Mouse (Mus musculus) common myeloid progenitor, adult 5-6 weeks (primary cell): ENCODE measurements around the gene Atg2a. TPM values are rescaled to one million over a fixed set of nuclear protein-coding genes. Genes with fewer than 3 reads are reported as not detected.

Experiments used
- ATAC-seq: replicated peaks from 2 replicates; pipeline ENCODE4 v1.8.0; 2016; ENCODE audit warnings: low read depth, mild to moderate bottlenecking, moderate TSS enrichment, inconsistent platforms; ENCODE audit not compliant: poor library complexity, severe bottlenecking
- total RNA-seq: library from RNA; stranded (forward); fragments of 200-1000, 187-1606 nt; gene quantifications from 2 replicates; pipeline ENCODE4 v1.2.3, GENCODE M21; 2017

The Atg2a gene
- total RNA-seq, 1 experiment from 2014 or later: 10.7 TPM

GRCm38 (mm10) chr19:6273998-6274608, 32.6 kb downstream of the Atg2a start:
- ATAC-seq: no peak

- ATAC-seq: peak; percentile 35
Measured at GRCm38 (mm10) chr19:6275740-6276389, 34.4 kb downstream of the Atg2a start.

GRCm38 (mm10) chr19:6276426-6277421, 35.3 kb downstream of the Atg2a start, which contains the start of gene Ehd1:
TSS of gene Ehd1 (plus strand) at chr19:6276725.
- peak; percentile 91 for ATAC-seq

GRCm38 (mm10) chr19:6277661-6278438, 36.4 kb downstream of the Atg2a start:
- peak; percentile 16; the same call in 1 of the 2 replicates for ATAC-seq

GRCm38 (mm10) chr19:6278439-6279073, 37.1 kb downstream of the Atg2a start:
- no peak for ATAC-seq

- ATAC-seq: no peak
Measured at GRCm38 (mm10) chr19:6279481-6280144, 38.1 kb downstream of the Atg2a start.

- no peak for ATAC-seq
Measured at GRCm38 (mm10) chr19:6280554-6280953, 39.1 kb downstream of the Atg2a start.

- ATAC-seq: no peak
Measured at GRCm38 (mm10) chr19:6281122-6282020, 39.9 kb downstream of the Atg2a start.

GRCm38 (mm10) chr19:6283001-6283400, 41.5 kb downstream of the Atg2a start:
- no peak for ATAC-seq

GRCm38 (mm10) chr19:6284502-6284901, 43.0 kb downstream of the Atg2a start:
- ATAC-seq: peak; percentile 82

GRCm38 (mm10) chr19:6285226-6285625, 43.8 kb downstream of the Atg2a start:
- ATAC-seq: no peak

- 0 out of 2 replicates have a peak, but pooled peaks have one; percentile 6 for ATAC-seq
Measured at GRCm38 (mm10) chr19:6285632-6286433, 44.4 kb downstream of the Atg2a start.

GRCm38 (mm10) chr19:6286434-6287401, 45.2 kb downstream of the Atg2a start:
- ATAC-seq: no peak

- ATAC-seq: no peak
Measured at GRCm38 (mm10) chr19:6288236-6288894, 46.9 kb downstream of the Atg2a start.

- no peak for ATAC-seq
Measured at GRCm38 (mm10) chr19:6289696-6290238, 48.3 kb downstream of the Atg2a start.
